Mouse (Mus musculus) spleen, postnatal 4 days (tissue): ENCODE results near the gene Akr1b3.

Experiments used
- DNase-seq, 2 experiments: peaks; one replicate each; pipeline ENCODE4 v3.0.0; 2022; ENCODE audit warnings: low spot score in 2 of 2

Akr1b3 gene

DNA sequence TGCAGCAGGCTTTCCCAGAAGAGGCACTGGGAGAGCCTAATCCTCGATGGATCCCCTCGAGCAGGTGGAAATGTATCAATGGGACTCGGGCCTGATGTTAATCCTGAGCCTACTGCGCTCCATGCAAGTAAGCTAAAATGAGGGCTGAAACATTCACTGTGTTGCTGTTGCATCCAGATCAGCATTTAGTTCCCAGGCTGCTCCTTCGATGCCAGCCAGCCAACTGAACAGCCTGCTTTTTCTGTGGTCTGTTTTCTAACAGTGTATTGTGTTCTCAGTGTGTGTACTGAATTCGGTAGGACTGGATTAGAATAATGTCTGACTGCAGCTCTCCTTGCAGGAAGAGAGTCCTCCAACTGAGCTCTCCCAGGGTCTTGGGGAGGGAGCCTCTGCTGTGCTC, 46.6 kb downstream of the Akr1b3 start:
- DNase-seq = no peak

DNA sequence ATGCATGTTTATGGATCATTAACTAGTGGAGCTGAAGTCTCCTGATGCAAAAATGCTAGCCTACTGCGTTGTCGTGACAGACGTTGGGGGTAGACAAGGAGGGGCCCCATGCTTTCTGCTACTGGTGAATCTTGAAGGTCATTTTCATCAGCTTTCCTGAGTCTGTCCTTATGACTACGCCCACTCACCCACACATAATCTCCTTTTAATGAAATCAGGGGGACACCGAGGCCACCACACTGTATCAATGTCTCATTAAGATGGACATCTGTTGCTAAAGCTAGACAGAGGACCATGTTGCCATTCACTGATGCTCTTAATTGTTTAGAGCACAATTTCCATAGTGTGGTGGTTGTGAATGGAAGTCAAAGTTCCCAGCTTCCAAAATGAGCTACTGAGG, 58.7 kb downstream of the Akr1b3 start:
- no peak for DNase-seq
